Mouse (Mus musculus) kidney, adult 2 months (tissue): ENCODE results near the gene Mrps10.

Experiments
- CTCF ChIP-seq: fragments of 200-500 bp; conservative IDR thresholded peaks from 2 replicates; pipeline ENCODE4 v1.5.1; 2011; ENCODE audit warnings: low read depth, mild to moderate bottlenecking, control low read depth, low read length, moderate library complexity, mixed read lengths; ENCODE audit not compliant: insufficient read depth, insufficient read length
- POLR2A ChIP-seq: fragments of 200-500 bp; IDR thresholded peaks from one replicate; pipeline ENCODE4 v1.6.1; 2011; ENCODE audit warnings: low read depth, low read length, control low read depth

DNA sequence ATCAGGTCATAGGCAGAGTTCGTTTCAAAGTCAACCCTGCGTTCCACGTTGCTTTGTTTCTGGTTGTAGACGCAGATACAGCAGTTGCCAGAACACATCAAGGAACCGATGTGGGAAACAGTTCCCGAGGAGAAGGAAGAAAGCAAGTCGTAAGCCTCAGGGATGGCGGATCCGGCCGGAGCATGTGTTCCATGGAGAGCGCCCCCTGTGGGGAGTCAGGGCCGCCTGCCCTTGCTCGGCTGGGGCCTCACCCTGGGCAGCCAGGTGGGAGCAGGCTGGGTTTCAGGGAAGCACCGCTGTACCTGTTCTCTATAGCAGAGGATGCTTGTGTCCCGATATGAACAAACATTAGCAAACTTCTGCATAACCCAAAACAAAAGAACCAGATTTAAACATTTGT is 9.4 kb downstream of the Mrps10 start:
- TF ChIP-seq CTCF (no peak), POLR2A (no peak)
